Mouse (Mus musculus) urinary bladder, postnatal 25 days (tissue): ENCODE results near the gene Sf3b4.

Source experiments
- DNase-seq: peaks from one replicate; pipeline ENCODE4 v3.0.0; 2022; ENCODE audit warnings: low spot score

Gene Sf3b4

DNA sequence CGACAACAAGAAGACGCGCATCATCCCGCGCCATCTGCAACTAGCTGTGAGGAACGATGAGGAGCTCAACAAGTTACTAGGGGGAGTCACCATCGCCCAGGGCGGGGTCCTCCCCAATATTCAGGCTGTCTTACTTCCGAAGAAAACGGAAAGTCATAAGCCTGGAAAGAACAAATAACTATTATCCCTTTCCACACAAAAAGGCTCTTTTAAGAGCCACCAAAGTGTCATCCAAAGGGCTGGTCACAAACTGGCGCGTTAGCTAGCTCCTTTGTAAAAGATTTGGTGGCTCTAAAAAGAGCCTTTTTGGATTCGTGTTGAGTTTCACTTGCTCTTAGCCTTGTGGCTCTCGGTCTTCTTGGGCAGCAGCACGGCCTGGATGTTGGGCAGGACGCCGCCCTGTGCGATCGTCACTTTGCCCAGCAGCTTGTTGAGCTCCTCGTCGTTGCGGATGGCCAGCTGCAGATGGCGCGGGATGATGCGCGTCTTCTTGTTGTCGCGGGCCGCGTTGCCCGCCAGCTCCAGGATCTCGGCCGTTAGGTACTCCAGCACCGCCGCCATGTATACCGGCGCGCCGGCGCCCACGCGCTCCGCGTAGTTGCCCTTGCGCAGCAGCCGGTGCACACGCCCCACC, 48.1 kb downstream of the Sf3b4 start:
- peak; percentile 19 for DNase-seq

DNA sequence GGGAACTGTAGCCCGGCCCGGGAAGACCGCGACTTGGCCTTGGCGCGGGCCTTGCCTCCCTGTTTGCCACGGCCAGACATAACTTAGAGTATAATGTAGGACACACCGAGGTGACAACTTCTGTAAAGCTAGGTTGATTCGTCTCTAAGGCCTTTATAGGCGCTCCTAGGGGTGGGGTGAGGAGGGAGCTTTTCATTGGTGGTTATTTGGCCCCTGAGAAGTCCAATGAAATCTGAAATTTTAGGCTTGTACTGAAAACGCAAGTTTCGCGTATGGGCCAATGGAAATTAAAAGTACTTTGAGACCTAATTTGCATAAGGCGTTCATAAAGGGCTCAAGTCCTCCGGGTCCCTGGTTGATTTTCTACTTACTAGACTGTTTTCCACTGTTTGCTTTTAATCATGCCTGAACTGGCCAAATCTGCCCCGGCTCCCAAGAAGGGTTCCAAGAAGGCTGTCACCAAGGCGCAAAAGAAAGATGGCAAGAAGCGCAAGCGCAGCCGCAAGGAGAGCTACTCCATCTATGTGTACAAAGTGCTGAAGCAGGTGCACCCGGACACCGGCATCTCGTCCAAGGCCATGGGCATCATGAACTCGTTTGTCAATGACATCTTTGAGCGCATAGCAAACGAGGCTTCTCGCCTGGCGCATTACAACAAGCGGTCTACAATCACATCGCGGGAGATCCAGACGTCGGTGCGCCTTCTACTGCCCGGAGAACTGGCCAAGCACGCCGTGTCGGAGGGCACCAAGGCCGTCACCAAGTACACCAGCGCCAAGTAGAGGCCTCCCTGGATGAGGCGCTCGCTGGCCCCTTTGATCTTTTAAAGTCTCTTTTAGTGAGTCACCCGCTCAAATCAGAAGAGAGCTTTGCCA, 48.9 kb downstream of the Sf3b4 start, which contains the start of the genes Hist2h2ac and Hist2h2be:
Hist2h2ac (minus strand) TSS at position 116 of the 875 bp plus-strand sequence.
Hist2h2be (plus strand) TSS at position 355 of the 875 bp plus-strand sequence.
- DNase-seq = peak; percentile 62

DNA sequence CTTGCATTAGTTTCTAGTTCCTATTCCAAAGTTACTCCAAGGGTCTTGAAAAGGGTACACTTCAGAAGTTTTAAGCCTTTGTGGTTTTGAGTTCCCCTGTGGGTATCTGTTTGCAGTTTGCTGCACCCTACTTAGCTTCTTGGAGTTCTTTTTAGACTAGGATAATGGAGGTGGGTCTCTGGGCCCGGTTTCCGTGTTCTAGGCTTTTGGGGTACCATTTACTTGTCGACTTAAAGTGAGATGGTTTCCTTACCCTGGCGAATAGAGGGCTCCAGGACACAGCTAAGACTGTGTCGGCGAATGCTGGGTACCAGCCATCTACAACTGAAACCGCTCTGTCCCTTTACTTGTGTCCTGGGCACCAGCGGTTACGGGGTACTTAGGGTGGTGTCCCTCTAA, 49.5 kb downstream of the Sf3b4 start:
- DNase-seq = no peak

DNA sequence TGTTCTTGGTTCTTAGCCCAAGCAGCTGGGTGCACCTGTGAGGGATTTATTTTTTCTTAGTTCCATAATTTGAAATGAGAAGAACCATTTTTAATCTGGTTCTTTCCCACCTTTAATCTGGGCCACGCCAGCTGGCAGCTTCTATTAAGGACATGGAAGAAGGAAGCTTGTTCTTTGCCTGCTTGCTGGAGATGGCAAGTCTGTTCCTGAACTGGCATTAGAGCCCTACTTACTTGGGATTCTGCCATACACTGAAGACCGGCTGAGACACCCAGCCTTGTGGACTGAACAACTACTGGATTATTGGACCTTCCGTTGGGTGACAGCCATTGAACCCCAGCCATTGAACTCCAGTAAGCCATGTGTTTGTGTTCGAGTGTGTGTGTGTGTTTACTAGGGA, 50.6 kb downstream of the Sf3b4 start:
- no peak for DNase-seq

DNA sequence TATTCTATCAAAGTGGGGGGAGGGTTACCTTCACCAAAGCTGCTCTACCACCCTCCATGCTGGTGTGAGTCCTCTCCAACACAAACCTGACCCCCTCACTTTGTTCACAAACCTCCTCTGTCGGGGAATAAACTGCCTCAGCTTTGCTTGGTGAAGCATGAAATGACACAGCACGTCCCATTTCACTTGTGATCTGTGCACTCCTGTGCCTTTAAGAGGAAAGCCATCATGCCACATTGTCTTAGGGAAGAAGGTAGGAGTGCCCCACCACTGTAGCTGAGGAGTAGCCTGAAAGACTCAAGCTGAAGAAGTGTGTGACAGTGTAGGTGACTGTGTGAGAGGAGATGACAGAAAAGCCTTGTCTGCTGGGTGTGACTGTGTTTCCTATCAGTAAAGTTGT, 53.3 kb downstream of the Sf3b4 start:
- DNase-seq = no peak
